Mouse (Mus musculus): Measurements from ENCODE around the gene Tmem104. TPM values are rescaled to one million over a fixed set of nuclear protein-coding genes. Genes with fewer than 3 reads are reported as not detected.
A peak's percentile ranks its signal among the peaks of the same experiment; 100 is the strongest.

Tmem104 gene
- polyA plus RNA-seq, 1 experiment from 2014 or later = 10.3 TPM

- WGBS = 7% methylated on average over 12 of the region's 12 CpGs
- no peak for ATAC-seq (ENCODE audit: low FRiP score, low TSS enrichment)
Observed at GRCm38 (mm10) chr11:115187693-115188092, 406 bp downstream of the Tmem104 start, which contains the start of gene Nat9. TSS of gene Nat9 (minus strand) at chr11:115187859.

GRCm38 (mm10) chr11:115188539-115189231 is 1.4 kb downstream of the Tmem104 start:
- H3K4me2 ChIP-seq (replicated peaks; ENCODE audit: low read depth, low read length) = no peak overlapping the region
- H3K27ac ChIP-seq (ENCODE audit: low read depth, low read length) = no peak overlapping the region
- no peaks in the 10 kb centered on the region for H3K36me3 ChIP-seq (ENCODE audit: control insufficient read depth, insufficient read depth, low read length)
- no peak overlapping the region for H3K9ac ChIP-seq (ENCODE audit: low read depth, low read length)
- no peaks in the 10 kb centered on the region for H3K9me3 ChIP-seq (ENCODE audit: control insufficient read depth, low read length)
- no peak for ATAC-seq (ENCODE audit: low FRiP score, low TSS enrichment)
- no peaks in the 10 kb centered on the region for H3K27me3 ChIP-seq (ENCODE audit: control insufficient read depth, insufficient read depth, low read length)
- WGBS = 92% methylated on average over 13 of the region's 13 CpGs
- H3K4me3 ChIP-seq (ENCODE audit: low read length) = no peak overlapping the region
- H3K4me1 ChIP-seq (ENCODE audit: control insufficient read depth, insufficient read depth, low read length) = peaks cover 12% of the 10 kb centered on the region; the same call in 1 of the 2 replicates

More at GRCm38 (mm10) chr11:115187693-115188092, 406 bp downstream of the Tmem104 start, which contains the start of gene Nat9:
- no peaks in the 10 kb centered on the region for H3K9me3 ChIP-seq (ENCODE audit: control insufficient read depth, low read length)
- H3K4me1 ChIP-seq (ENCODE audit: control insufficient read depth, insufficient read depth, low read length) = peaks cover 12% of the 10 kb centered on the region; the same call in 1 of the 2 replicates
- peak within 1 kb of the TSS; percentile 52; the same call in 1 of the 2 replicates for H3K27ac ChIP-seq (ENCODE audit: low read depth, low read length)
- H3K4me3 ChIP-seq (ENCODE audit: low read length) = peak within 1 kb of the TSS; percentile 60
- H3K4me2 ChIP-seq (replicated peaks; ENCODE audit: low read depth, low read length) = peak within 1 kb of the TSS; percentile 76
- H3K27me3 ChIP-seq (ENCODE audit: control insufficient read depth, insufficient read depth, low read length) = no peaks in the 10 kb centered on the region
- peak within 1 kb of the TSS; percentile 71 for H3K9ac ChIP-seq (ENCODE audit: low read depth, low read length)
- H3K36me3 ChIP-seq (ENCODE audit: control insufficient read depth, insufficient read depth, low read length) = no peaks in the 10 kb centered on the region

GRCm38 (mm10) chr11:115189304-115189703 is 2.0 kb downstream of the Tmem104 start:
- no peak overlapping the region for H3K9ac ChIP-seq (ENCODE audit: low read depth, low read length)
- H3K36me3 ChIP-seq (ENCODE audit: control insufficient read depth, insufficient read depth, low read length) = no peaks in the 10 kb centered on the region
- H3K27me3 ChIP-seq (ENCODE audit: control insufficient read depth, insufficient read depth, low read length) = no peaks in the 10 kb centered on the region
- WGBS = 91% methylated on average over 6 of the region's 6 CpGs
- no peak for ATAC-seq (ENCODE audit: low FRiP score, low TSS enrichment)
- no peak overlapping the region for H3K27ac ChIP-seq (ENCODE audit: low read depth, low read length)
- H3K4me2 ChIP-seq (replicated peaks; ENCODE audit: low read depth, low read length) = no peak overlapping the region
- no peak overlapping the region for H3K4me3 ChIP-seq (ENCODE audit: low read length)
- H3K4me1 ChIP-seq (ENCODE audit: control insufficient read depth, insufficient read depth, low read length) = peaks cover 12% of the 10 kb centered on the region; the same call in 1 of the 2 replicates
- no peaks in the 10 kb centered on the region for H3K9me3 ChIP-seq (ENCODE audit: control insufficient read depth, low read length)

GRCm38 (mm10) chr11:115192180-115192579 is 4.9 kb downstream of the Tmem104 start:
- 64% methylated on average over 9 of the region's 9 CpGs for WGBS
- Histone ChIP-seq H3K9ac (ENCODE audit: low read depth, low read length) (no peak overlapping the region), H3K9me3 (ENCODE audit: control insufficient read depth, low read length) (no peaks in the 10 kb centered on the region), H3K4me3 (ENCODE audit: low read length) (no peak overlapping the region), H3K4me2 (replicated peaks; ENCODE audit: low read depth, low read length) (no peak overlapping the region), H3K36me3 (ENCODE audit: control insufficient read depth, insufficient read depth, low read length) (peaks cover 1% of the 10 kb centered on the region; the same call in 1 of the 2 replicates), H3K27ac (ENCODE audit: low read depth, low read length) (no peak overlapping the region), H3K4me1 (ENCODE audit: control insufficient read depth, insufficient read depth, low read length) (0 out of 2 replicates have a peak, but pooled peaks cover 3% of the 10 kb centered on the region), H3K27me3 (ENCODE audit: control insufficient read depth, insufficient read depth, low read length) (no peaks in the 10 kb centered on the region)
- ATAC-seq (ENCODE audit: low FRiP score, low TSS enrichment) = no peak

GRCm38 (mm10) chr11:115194693-115195092 is 7.4 kb downstream of the Tmem104 start:
- Histone ChIP-seq H3K4me2 (replicated peaks; ENCODE audit: low read depth, low read length) (no peak overlapping the region), H3K27me3 (ENCODE audit: control insufficient read depth, insufficient read depth, low read length) (no peaks in the 10 kb centered on the region), H3K4me3 (ENCODE audit: low read length) (no peak overlapping the region), H3K4me1 (ENCODE audit: control insufficient read depth, insufficient read depth, low read length) (no peaks in the 10 kb centered on the region), H3K9me3 (ENCODE audit: control insufficient read depth, low read length) (no peaks in the 10 kb centered on the region), H3K27ac (ENCODE audit: low read depth, low read length) (no peak overlapping the region), H3K36me3 (ENCODE audit: control insufficient read depth, insufficient read depth, low read length) (peaks cover 9% of the 10 kb centered on the region; the same call in 1 of the 2 replicates), H3K9ac (ENCODE audit: low read depth, low read length) (no peak overlapping the region)
- 92% methylated on average over 6 of the region's 6 CpGs for WGBS
- ATAC-seq (ENCODE audit: low FRiP score, low TSS enrichment) = no peak

GRCm38 (mm10) chr11:115195933-115196332 is 8.6 kb downstream of the Tmem104 start:
- Histone ChIP-seq H3K4me3 (ENCODE audit: low read length) (no peak overlapping the region), H3K9me3 (ENCODE audit: control insufficient read depth, low read length) (no peaks in the 10 kb centered on the region), H3K4me2 (replicated peaks; ENCODE audit: low read depth, low read length) (no peak overlapping the region), H3K27ac (ENCODE audit: low read depth, low read length) (no peak overlapping the region), H3K27me3 (ENCODE audit: control insufficient read depth, insufficient read depth, low read length) (no peaks in the 10 kb centered on the region), H3K9ac (ENCODE audit: low read depth, low read length) (no peak overlapping the region), H3K36me3 (ENCODE audit: control insufficient read depth, insufficient read depth, low read length) (peaks cover 9% of the 10 kb centered on the region; the same call in 1 of the 2 replicates), H3K4me1 (ENCODE audit: control insufficient read depth, insufficient read depth, low read length) (no peaks in the 10 kb centered on the region)
- ATAC-seq (ENCODE audit: low FRiP score, low TSS enrichment) = no peak
- WGBS = 93% methylated on average over 5 of the region's 5 CpGs

GRCm38 (mm10) chr11:115197558-115197957 is 10.3 kb downstream of the Tmem104 start:
- Histone ChIP-seq H3K27me3 (ENCODE audit: control insufficient read depth, insufficient read depth, low read length) (no peaks in the 10 kb centered on the region), H3K9ac (ENCODE audit: low read depth, low read length) (no peak overlapping the region), H3K4me3 (ENCODE audit: low read length) (no peak overlapping the region), H3K27ac (ENCODE audit: low read depth, low read length) (no peak overlapping the region), H3K4me2 (replicated peaks; ENCODE audit: low read depth, low read length) (no peak overlapping the region), H3K9me3 (ENCODE audit: control insufficient read depth, low read length) (no peaks in the 10 kb centered on the region), H3K4me1 (ENCODE audit: control insufficient read depth, insufficient read depth, low read length) (no peaks in the 10 kb centered on the region), H3K36me3 (ENCODE audit: control insufficient read depth, insufficient read depth, low read length) (peaks cover 9% of the 10 kb centered on the region; the same call in 1 of the 2 replicates)
- WGBS = 86% methylated on average over 8 of the region's 8 CpGs
- no peak for ATAC-seq (ENCODE audit: low FRiP score, low TSS enrichment)

GRCm38 (mm10) chr11:115198932-115199384 is 11.7 kb downstream of the Tmem104 start:
- Histone ChIP-seq H3K4me3 (ENCODE audit: low read length) (no peak overlapping the region), H3K27ac (ENCODE audit: low read depth, low read length) (no peak overlapping the region), H3K36me3 (ENCODE audit: control insufficient read depth, insufficient read depth, low read length) (peaks cover 9% of the 10 kb centered on the region; the same call in 1 of the 2 replicates), H3K9ac (ENCODE audit: low read depth, low read length) (no peak overlapping the region), H3K4me2 (replicated peaks; ENCODE audit: low read depth, low read length) (no peak overlapping the region), H3K4me1 (ENCODE audit: control insufficient read depth, insufficient read depth, low read length) (no peaks in the 10 kb centered on the region), H3K27me3 (ENCODE audit: control insufficient read depth, insufficient read depth, low read length) (no peaks in the 10 kb centered on the region), H3K9me3 (ENCODE audit: control insufficient read depth, low read length) (no peaks in the 10 kb centered on the region)
- ATAC-seq (ENCODE audit: low FRiP score, low TSS enrichment) = no peak
- WGBS = 54% methylated on average over 12 of the region's 12 CpGs

GRCm38 (mm10) chr11:115200520-115200919 is 13.2 kb downstream of the Tmem104 start:
- ATAC-seq (ENCODE audit: low FRiP score, low TSS enrichment) = no peak
- peaks cover 13% of the 10 kb centered on the region; the same call in 1 of the 2 replicates for H3K36me3 ChIP-seq (ENCODE audit: control insufficient read depth, insufficient read depth, low read length)
- 91% methylated on average over 4 of the region's 4 CpGs for WGBS

More at GRCm38 (mm10) chr11:115200520-115200919, 13.2 kb downstream of the Tmem104 start:
- H3K27ac ChIP-seq (ENCODE audit: low read depth, low read length) = no peak overlapping the region
- no peaks in the 10 kb centered on the region for H3K27me3 ChIP-seq (ENCODE audit: control insufficient read depth, insufficient read depth, low read length)
- H3K4me1 ChIP-seq (ENCODE audit: control insufficient read depth, insufficient read depth, low read length) = no peaks in the 10 kb centered on the region
- H3K4me2 ChIP-seq (replicated peaks; ENCODE audit: low read depth, low read length) = no peak overlapping the region
- H3K4me3 ChIP-seq (ENCODE audit: low read length) = no peak overlapping the region
- H3K9me3 ChIP-seq (ENCODE audit: control insufficient read depth, low read length) = no peaks in the 10 kb centered on the region
- no peak overlapping the region for H3K9ac ChIP-seq (ENCODE audit: low read depth, low read length)
